Mouse (Mus musculus) liver, embryonic 14.5 days (tissue): ENCODE results near the gene Tmcc3. TPM values are rescaled to one million over a fixed set of nuclear protein-coding genes. Genes with fewer than 3 reads are reported as not detected.

ENCODE experiments used
- ATAC-seq: fragments of 200-750 bp; cut with Nextera tagmentation; 2 replicates; pipeline ENCODE4 v1.8.0; 2017; ENCODE audit warnings: moderate number of reproducible peaks, mild to moderate bottlenecking, moderate library complexity; ENCODE audit not compliant: insufficient read depth
- DNase-seq, 3 experiments: peaks; one replicate each; pipeline ENCODE4 v3.0.0-alpha.2; 2012 to 2013; ENCODE audit warnings: low read depth in 3 of 3, low spot score in 3 of 3
- H3K27ac ChIP-seq: fragments of 300-500 bp; sonication (generic); 2 replicates; pipeline ENCODE4 v1.5.1; 2014; ENCODE audit warnings: moderate library complexity, mild to moderate bottlenecking, control low read depth, inconsistent platforms
- H3K27me3 ChIP-seq: fragments of 300-500 bp; sonication (generic); 2 replicates; pipeline ENCODE4 v1.6.1; 2014; ENCODE audit warnings: mild to moderate bottlenecking, low read length, moderate library complexity; ENCODE audit not compliant: control insufficient read depth, insufficient read depth
- H3K36me3 ChIP-seq: fragments of 300-500 bp; sonication (generic); replicated peaks from 2 replicates; pipeline ENCODE4 v1.6.1; 2014; ENCODE audit warnings: low read depth; ENCODE audit not compliant: control insufficient read depth, insufficient read depth
- H3K4me1 ChIP-seq, 2 experiments: fragments of 200-500 bp in 1 of 2; fragments of 300-500 bp in 1 of 2; sonication (generic) in 1 of 2; replicated peaks; 2 replicates each; pipeline ENCODE4 v1.6.1; 2012 to 2014; ENCODE audit warnings: antibody characterized with exemption in 1 of 2, inconsistent platforms in 1 of 2, low read length in 1 of 2; ENCODE audit not compliant: control insufficient read depth in 2 of 2, insufficient read depth in 2 of 2
- H3K4me2 ChIP-seq: fragments of 300-500 bp; sonication (generic); 2 replicates; pipeline ENCODE4 v1.6.1; 2014; ENCODE audit warnings: low read depth, mild to moderate bottlenecking, control low read depth, moderate library complexity
- H3K4me3 ChIP-seq, 2 experiments: fragments of 200-500 bp in 1 of 2; fragments of 300-500 bp in 1 of 2; sonication (generic) in 1 of 2; 2 replicates each; pipeline ENCODE4 v1.5.1; 2012 to 2014; ENCODE audit warnings: low read depth in 2 of 2, low read length in 2 of 2, mild to moderate bottlenecking in 2 of 2, control low read depth in 1 of 2, inconsistent platforms in 1 of 2, moderate library complexity in 1 of 2; ENCODE audit not compliant: insufficient read depth in 1 of 2
- H3K9ac ChIP-seq: fragments of 300-500 bp; sonication (generic); replicated peaks from 2 replicates; pipeline ENCODE4 v1.6.1; 2014; ENCODE audit warnings: mild to moderate bottlenecking, control low read depth, moderate library complexity
- H3K9me3 ChIP-seq: fragments of 300-500 bp; sonication (generic); 2 replicates; pipeline ENCODE4 v1.6.1; 2016; ENCODE audit warnings: low read length, mixed read lengths; ENCODE audit not compliant: control insufficient read depth
- CTCF ChIP-seq: IDR thresholded peaks from 2 replicates; pipeline ENCODE4 v1.5.1; 2016; ENCODE audit warnings: antibody characterized with exemption, low read depth, control low read depth
- EP300 ChIP-seq: IDR thresholded peaks from 2 replicates; pipeline ENCODE4 v1.6.1; 2016; ENCODE audit warnings: antibody characterized with exemption, low read depth
- WGBS: fragments of 180-500 bp; shearing (Covaris S2); extraction: QIAGEN DNeasy Blood & Tissue Kit; methylation state at CpG from one replicate; pipeline ENCODE4 v1.1.7; 2014; ENCODE audit not compliant: insufficient replicate concordance; 5-methylcytosine and 5-hydroxymethylcytosine counted together
- polyA plus RNA-seq, 2 experiments: library from polyadenylated mRNA; depleted of rRNA in 1 of 2; stranded (reverse) in 1 of 2; unstranded in 1 of 2; fragments of >200 nt; fragmentation: Nextera tagmentation in 1 of 2; extraction: Ambion mirVana in 1 of 2; gene quantifications; 2 replicates each; pipeline versions ENCODE4 v1.2.1 to v1.2.3; 2012 to 2014

Tmcc3 gene
- polyA plus RNA-seq, 2 experiments: 1.4 to 2.6 TPM

DNA sequence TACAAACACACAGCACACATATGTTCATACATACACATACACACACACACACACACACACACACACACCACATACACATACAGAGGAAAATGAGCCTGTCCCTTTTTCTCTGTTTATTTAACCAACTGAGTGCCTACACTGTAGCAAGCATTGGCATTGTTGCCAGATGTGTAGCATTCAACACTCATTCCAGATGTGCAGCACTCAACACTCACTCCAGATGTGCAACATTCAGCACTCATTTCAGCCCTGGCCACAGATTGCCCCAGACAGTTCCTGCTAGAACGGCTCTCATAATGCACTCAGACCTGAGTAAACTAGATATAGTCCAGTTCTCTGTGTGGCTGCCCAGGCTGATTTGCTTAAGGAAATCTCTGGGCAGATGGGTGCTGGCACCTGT, 145.7 kb downstream of the Tmcc3 start:
- 50% methylated on average over 1 of the region's 1 CpGs for WGBS

GRCm38 (mm10) chr10:94458690-94459089, 146.9 kb downstream of the Tmcc3 start:
- Histone ChIP-seq H3K4me1 (no peaks in the 10 kb centered on the region), H3K4me3 (no peak overlapping the region), H3K36me3 (no peaks in the 10 kb centered on the region), H3K27ac (no peak overlapping the region), H3K27me3 (no peaks in the 10 kb centered on the region), H3K9me3 (no peaks in the 10 kb centered on the region), H3K4me2 (no peak overlapping the region), H3K9ac (no peak overlapping the region)
- TF ChIP-seq CTCF: no peak
- TF ChIP-seq EP300: no peak
- DNase-seq: no peak
- ATAC-seq: no peak
- WGBS: 52% methylated on average over 6 of the region's 6 CpGs

More for the DNA sequence above, 145.7 kb downstream of the Tmcc3 start:
- DNase-seq (no peak), ATAC-seq (no peak)
- Histone ChIP-seq H3K27ac (no peak overlapping the region), H3K4me1 (no peaks in the 10 kb centered on the region), H3K27me3 (no peaks in the 10 kb centered on the region), H3K4me2 (no peak overlapping the region), H3K9me3 (no peaks in the 10 kb centered on the region), H3K36me3 (no peaks in the 10 kb centered on the region), H3K9ac (no peak overlapping the region), H3K4me3 (no peak overlapping the region)
- TF ChIP-seq CTCF (no peak), EP300 (no peak)

GRCm38 (mm10) chr10:94461378-94461777, 149.6 kb downstream of the Tmcc3 start:
- H3K27ac ChIP-seq: no peak overlapping the region
- no peak overlapping the region for H3K9ac ChIP-seq
- DNase-seq (no peak), ATAC-seq (no peak)
- TF ChIP-seq EP300: no peak
- peak; percentile 81 for TF ChIP-seq CTCF
- H3K36me3 ChIP-seq: no peaks in the 10 kb centered on the region
- 57% methylated on average over 3 of the region's 3 CpGs for WGBS
- H3K4me1 ChIP-seq: no peaks in the 10 kb centered on the region
- H3K4me3 ChIP-seq: no peak overlapping the region
- H3K27me3 ChIP-seq: no peaks in the 10 kb centered on the region
- no peak overlapping the region for H3K4me2 ChIP-seq
- no peaks in the 10 kb centered on the region for H3K9me3 ChIP-seq

DNA sequence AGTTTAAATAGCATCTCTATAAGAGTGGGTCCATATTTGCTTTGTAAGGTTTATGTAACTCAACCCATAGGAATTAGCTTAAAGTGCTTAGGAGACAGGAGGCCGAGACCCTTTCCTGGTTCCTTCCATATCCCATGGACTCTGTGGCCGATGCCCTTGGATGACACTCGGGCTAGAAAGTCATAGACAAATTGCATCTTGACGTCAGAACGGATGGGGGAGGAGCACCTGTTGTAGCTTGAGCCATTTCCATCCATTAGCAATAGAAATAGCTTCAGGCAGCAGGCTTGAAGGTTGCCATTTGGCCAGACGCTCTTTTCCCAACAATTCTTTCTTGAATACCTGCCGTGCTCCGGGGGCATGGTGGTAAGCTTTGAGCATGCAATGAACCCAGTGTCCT, 150.1 kb downstream of the Tmcc3 start:
- DNase-seq: no peak
- H3K27ac ChIP-seq: no peak overlapping the region

DNA sequence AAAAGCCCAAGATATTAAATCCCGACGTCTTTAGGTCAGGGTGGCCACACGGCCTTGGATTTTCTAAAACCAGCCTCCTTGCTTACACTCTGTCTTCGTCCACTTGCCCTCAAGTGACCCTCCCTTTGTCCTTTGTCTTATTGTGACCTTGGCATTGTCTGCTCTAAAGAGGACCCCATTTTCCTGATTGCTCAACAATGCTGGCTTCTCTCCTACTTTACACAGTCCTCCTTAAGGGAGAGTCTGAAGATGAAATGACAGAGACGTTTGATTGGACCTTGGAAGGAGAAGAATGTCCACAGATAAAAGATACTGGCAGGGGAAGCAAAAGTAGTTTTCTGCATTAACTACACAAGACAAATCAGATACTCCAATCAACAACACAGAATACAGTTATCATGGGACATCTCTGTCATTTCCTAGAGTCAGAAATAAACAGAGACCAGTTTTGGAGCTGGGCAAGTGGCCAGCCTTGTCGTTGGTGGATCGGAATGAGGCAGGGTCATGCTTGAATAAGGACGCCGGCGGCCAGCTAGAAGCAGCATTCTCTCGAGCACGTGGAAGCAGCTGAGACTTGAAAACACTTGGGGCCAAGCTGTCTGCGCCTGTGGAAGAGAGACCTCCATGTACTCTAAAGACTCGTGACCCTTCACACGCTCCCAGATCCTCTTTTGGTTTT, 150.8 kb downstream of the Tmcc3 start:
- no peak for TF ChIP-seq EP300
- no peak for TF ChIP-seq CTCF
- Histone ChIP-seq H3K9ac (no peak overlapping the region), H3K4me3 (no peak overlapping the region), H3K27ac (no peak overlapping the region), H3K4me1 (no peaks in the 10 kb centered on the region), H3K27me3 (no peaks in the 10 kb centered on the region), H3K36me3 (no peaks in the 10 kb centered on the region), H3K4me2 (no peak overlapping the region), H3K9me3 (no peaks in the 10 kb centered on the region)
- WGBS: 55% methylated on average over 15 of the region's 15 CpGs
- DNase-seq: no peak
- ATAC-seq: no peak

More for the DNA sequence above, 150.1 kb downstream of the Tmcc3 start:
- Histone ChIP-seq H3K4me2 (no peak overlapping the region), H3K4me3 (no peak overlapping the region), H3K4me1 (no peaks in the 10 kb centered on the region), H3K9ac (no peak overlapping the region), H3K36me3 (no peaks in the 10 kb centered on the region), H3K27me3 (no peaks in the 10 kb centered on the region), H3K9me3 (no peaks in the 10 kb centered on the region)
- WGBS: 60% methylated on average over 8 of the region's 8 CpGs
- no peak for ATAC-seq
- TF ChIP-seq CTCF (no peak), EP300 (no peak)
